Mouse (Mus musculus): ENCODE measurements around the gene Scgb1a1.

- TF ChIP-seq POLR2A (IDR thresholded peaks at IDR 0.05; ENCODE audit: borderline replicate concordance, extremely low read depth, insufficient read depth, insufficient read length, poor library complexity, severe bottlenecking) (no peak), CTCF (IDR thresholded peaks at IDR 0.05; ENCODE audit: borderline replicate concordance, extremely low read depth, insufficient read depth, insufficient read length) (no peak)
Observed at GRCm38 (mm10) chr19:9052803-9053431, 34.8 kb downstream of the Scgb1a1 start.
